Mouse (Mus musculus) kidney, embryonic 14.5 days (tissue): ENCODE data around the gene Negr1. TPM values are rescaled to one million over a fixed set of nuclear protein-coding genes. Genes with fewer than 3 reads are reported as not detected.

Experiments used
- ATAC-seq: fragments of 200-750 bp; cut with Nextera tagmentation; 2 replicates; pipeline ENCODE4 v1.8.0; 2017; ENCODE audit warnings: moderate number of reproducible peaks, mild to moderate bottlenecking, moderate TSS enrichment, moderate library complexity; ENCODE audit not compliant: low FRiP score, low TSS enrichment
- H3K27ac ChIP-seq: fragments of 300-500 bp; sonication (generic); 2 replicates; pipeline ENCODE4 v1.5.1; 2014; ENCODE audit warnings: low read depth, mild to moderate bottlenecking, low read length, moderate library complexity, mixed read lengths
- H3K27me3 ChIP-seq: fragments of 300-500 bp; sonication (generic); 2 replicates; pipeline ENCODE4 v1.6.1; 2014; ENCODE audit warnings: mild to moderate bottlenecking, low read length; ENCODE audit not compliant: control insufficient read depth, insufficient read depth
- H3K36me3 ChIP-seq: fragments of 300-500 bp; sonication (generic); 2 replicates; pipeline ENCODE4 v1.6.1; 2014; ENCODE audit warnings: low read length, mixed read lengths; ENCODE audit not compliant: control insufficient read depth, insufficient read depth
- H3K4me1 ChIP-seq: fragments of 300-500 bp; sonication (generic); 2 replicates; pipeline ENCODE4 v1.6.1; 2014; ENCODE audit warnings: low read length, mixed read lengths; ENCODE audit not compliant: control insufficient read depth, insufficient read depth
- H3K4me2 ChIP-seq: fragments of 300-500 bp; sonication (generic); replicated peaks from 2 replicates; pipeline ENCODE4 v1.6.1; 2014; ENCODE audit warnings: low read depth, mild to moderate bottlenecking, low read length
- H3K4me3 ChIP-seq: fragments of 300-500 bp; sonication (generic); 2 replicates; pipeline ENCODE4 v1.5.1; 2014; ENCODE audit warnings: mild to moderate bottlenecking, low read length
- H3K9ac ChIP-seq: fragments of 300-500 bp; sonication (generic); 2 replicates; pipeline ENCODE4 v1.6.1; 2014; ENCODE audit warnings: low read depth, mild to moderate bottlenecking, low read length, moderate library complexity
- H3K9me3 ChIP-seq: fragments of 300-500 bp; sonication (generic); 2 replicates; pipeline ENCODE4 v1.6.1; 2016; ENCODE audit warnings: low read length; ENCODE audit not compliant: control insufficient read depth
- WGBS: fragments of 180-500 bp; shearing (Covaris S2); extraction: QIAGEN DNeasy Blood & Tissue Kit; methylation state at CpG from one replicate; pipeline ENCODE4 v1.1.7; 2014; 5-methylcytosine and 5-hydroxymethylcytosine counted together
- polyA plus RNA-seq: library from polyadenylated mRNA; unstranded; fragments of >200 nt; fragmentation: Nextera tagmentation; extraction: Ambion mirVana; gene quantifications from 2 replicates; pipeline ENCODE4 v1.2.1, GENCODE M21; 2014

Negr1 gene
- polyA plus RNA-seq, 1 experiment from 2014 or later: 12.4 TPM

DNA sequence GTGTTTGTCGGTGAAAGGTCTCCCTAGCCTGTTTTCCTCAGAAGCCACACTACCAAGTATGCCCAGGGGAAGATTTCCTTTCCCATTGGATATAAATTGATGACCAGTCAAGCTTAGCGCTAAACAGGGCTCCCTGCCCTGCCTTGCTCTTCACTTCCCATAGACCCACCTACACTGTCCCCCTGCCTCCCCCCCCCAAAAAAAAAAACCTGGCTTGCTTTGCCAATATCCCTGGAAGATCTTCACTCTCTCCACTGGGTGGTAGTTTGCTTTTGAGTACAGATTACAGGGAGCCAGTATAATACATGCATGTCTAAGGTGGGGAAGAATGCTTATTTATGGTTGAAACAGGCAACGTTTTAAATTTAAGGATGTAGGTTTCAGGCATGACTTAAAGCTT is 1.8 kb downstream of the Negr1 start:
- H3K4me2 ChIP-seq: peak overlapping the region; percentile 91
- peaks cover 9% of the 10 kb centered on the region; the same call in 1 of the 2 replicates for H3K4me1 ChIP-seq
- H3K4me3 ChIP-seq: peak overlapping the region; percentile 64
- H3K9me3 ChIP-seq: no peaks in the 10 kb centered on the region
- H3K9ac ChIP-seq: no peak overlapping the region
- H3K36me3 ChIP-seq: no peaks in the 10 kb centered on the region
- H3K27ac ChIP-seq: no peak overlapping the region
- ATAC-seq: 0 out of 2 replicates have a peak, but pooled peaks have one; percentile 2
- H3K27me3 ChIP-seq: peaks cover 14% of the 10 kb centered on the region
- 7% methylated on average over 3 of the region's 3 CpGs for WGBS

- 32% methylated on average over 2 of the region's 2 CpGs for WGBS
- no peak overlapping the region for H3K27ac ChIP-seq
These were observed 11.9 kb downstream of the Negr1 start for GRCm38 (mm10) chr3:156573465-156573864.

DNA sequence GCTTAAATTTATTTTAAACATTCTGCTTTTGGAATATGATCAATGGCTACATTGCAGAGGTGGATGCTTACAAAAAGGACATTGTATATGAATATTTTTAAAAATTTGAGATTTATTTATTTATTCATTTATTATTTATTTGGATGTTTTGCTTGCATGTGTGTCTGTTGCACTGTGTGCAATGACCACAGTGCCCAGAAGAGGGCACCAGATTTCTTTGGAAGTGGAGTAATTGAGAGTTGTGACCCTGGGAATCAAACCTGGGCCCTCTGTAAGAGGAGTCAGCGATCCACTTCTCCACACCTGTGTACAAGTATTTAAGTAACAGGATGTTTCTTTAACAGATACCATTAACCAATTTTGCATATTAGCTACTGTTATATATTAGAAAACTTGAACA is 14.7 kb downstream of the Negr1 start:
- Histone ChIP-seq H3K9ac (no peak overlapping the region), H3K4me1 (no peaks in the 10 kb centered on the region), H3K27ac (no peak overlapping the region), H3K36me3 (no peaks in the 10 kb centered on the region), H3K4me3 (no peak overlapping the region), H3K27me3 (no peaks in the 10 kb centered on the region), H3K9me3 (no peaks in the 10 kb centered on the region), H3K4me2 (no peak overlapping the region)
- WGBS: 94% methylated on average over 1 of the region's 1 CpGs
- no peak for ATAC-seq

More at GRCm38 (mm10) chr3:156573465-156573864, 11.9 kb downstream of the Negr1 start:
- H3K4me1 ChIP-seq: no peaks in the 10 kb centered on the region
- no peaks in the 10 kb centered on the region for H3K9me3 ChIP-seq
- no peak for ATAC-seq
- H3K4me3 ChIP-seq: no peak overlapping the region
- H3K36me3 ChIP-seq: no peaks in the 10 kb centered on the region
- H3K27me3 ChIP-seq: no peaks in the 10 kb centered on the region
- H3K9ac ChIP-seq: no peak overlapping the region
- no peak overlapping the region for H3K4me2 ChIP-seq

DNA sequence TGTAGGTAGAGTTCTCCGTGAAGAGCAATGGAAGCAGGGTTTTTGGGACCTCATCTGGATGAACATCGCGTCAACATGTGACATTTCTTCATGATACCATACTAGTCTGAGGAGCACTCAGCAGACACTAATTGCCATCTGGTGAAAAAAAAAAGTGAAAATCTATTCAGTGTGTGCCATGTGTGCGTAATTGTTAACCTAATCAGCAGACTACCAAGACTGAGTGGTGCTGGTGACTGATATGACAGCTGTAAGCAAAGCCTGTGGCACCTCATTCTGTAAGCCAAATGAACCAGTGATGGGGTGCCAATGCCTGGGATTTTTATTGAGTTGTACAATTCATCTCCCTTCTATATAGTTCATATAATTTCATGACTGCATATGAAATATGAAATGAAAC is 29.0 kb downstream of the Negr1 start:
- Histone ChIP-seq H3K9me3 (no peaks in the 10 kb centered on the region), H3K27ac (no peak overlapping the region), H3K36me3 (no peaks in the 10 kb centered on the region), H3K4me1 (no peaks in the 10 kb centered on the region), H3K4me2 (no peak overlapping the region), H3K27me3 (no peaks in the 10 kb centered on the region), H3K9ac (no peak overlapping the region), H3K4me3 (no peak overlapping the region)
- WGBS: 94% methylated on average over 4 of the region's 4 CpGs
- no peak for ATAC-seq

- no peak overlapping the region for H3K4me2 ChIP-seq
- H3K36me3 ChIP-seq: no peaks in the 10 kb centered on the region
- ATAC-seq: no peak
- no peak overlapping the region for H3K27ac ChIP-seq
- H3K9me3 ChIP-seq: no peaks in the 10 kb centered on the region
- no peak overlapping the region for H3K4me3 ChIP-seq
- no peak overlapping the region for H3K9ac ChIP-seq
- H3K4me1 ChIP-seq: no peaks in the 10 kb centered on the region
- no peaks in the 10 kb centered on the region for H3K27me3 ChIP-seq
- 81% methylated on average over 2 of the region's 2 CpGs for WGBS
These were observed 29.5 kb downstream of the Negr1 start for GRCm38 (mm10) chr3:156591125-156591524.

GRCm38 (mm10) chr3:156606846-156607245 is 45.3 kb downstream of the Negr1 start:
- 55% methylated on average over 3 of the region's 3 CpGs for WGBS

DNA sequence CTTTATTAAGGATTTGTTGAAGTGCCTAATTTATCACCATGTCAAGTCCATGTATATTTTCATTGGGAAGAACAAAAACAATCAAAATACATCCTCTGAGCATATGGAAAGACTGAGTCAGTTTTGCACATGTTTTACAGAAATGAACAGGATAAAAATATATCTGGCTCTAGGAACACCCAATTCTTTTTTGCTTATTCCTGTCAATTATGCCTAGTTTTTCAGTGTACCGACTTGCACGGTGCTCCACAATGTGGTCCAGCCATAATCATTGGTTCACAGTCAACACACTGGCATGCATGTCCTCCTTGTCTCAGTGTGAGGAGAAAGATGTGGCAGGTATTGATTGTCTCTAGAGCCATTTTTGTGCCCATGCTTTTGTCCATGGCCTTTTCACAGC is 58.3 kb downstream of the Negr1 start:
- no peak overlapping the region for H3K4me2 ChIP-seq
- H3K9me3 ChIP-seq: no peaks in the 10 kb centered on the region
- H3K4me1 ChIP-seq: no peaks in the 10 kb centered on the region
- no peak for ATAC-seq
- H3K9ac ChIP-seq: no peak overlapping the region
- no peaks in the 10 kb centered on the region for H3K27me3 ChIP-seq
- no peak overlapping the region for H3K4me3 ChIP-seq
- WGBS: 98% methylated on average over 2 of the region's 2 CpGs
- H3K27ac ChIP-seq: no peak overlapping the region
- no peaks in the 10 kb centered on the region for H3K36me3 ChIP-seq

More at GRCm38 (mm10) chr3:156606846-156607245, 45.3 kb downstream of the Negr1 start:
- Histone ChIP-seq H3K27me3 (no peaks in the 10 kb centered on the region), H3K4me2 (no peak overlapping the region), H3K9me3 (no peaks in the 10 kb centered on the region), H3K27ac (no peak overlapping the region), H3K9ac (no peak overlapping the region), H3K4me1 (no peaks in the 10 kb centered on the region), H3K36me3 (no peaks in the 10 kb centered on the region), H3K4me3 (no peak overlapping the region)
- ATAC-seq: no peak

DNA sequence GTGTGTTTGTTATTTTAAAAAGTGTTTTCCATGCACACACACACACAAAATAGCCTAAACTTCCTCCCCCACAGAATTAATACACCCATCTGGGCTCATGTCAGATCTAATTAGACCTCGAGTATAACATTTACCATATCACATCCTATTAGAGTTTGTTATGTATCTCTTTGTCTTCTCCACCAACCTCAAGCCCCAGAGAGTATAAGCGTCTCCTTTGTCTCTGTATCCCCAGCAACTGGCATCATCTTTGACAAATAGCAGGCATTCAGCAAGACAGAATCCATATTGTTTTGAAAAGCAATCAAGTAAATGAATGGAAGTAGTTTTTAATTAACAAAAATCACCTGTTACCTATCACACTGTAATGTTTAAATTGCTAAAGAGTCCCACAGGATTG is 67.0 kb downstream of the Negr1 start:
- no peaks in the 10 kb centered on the region for H3K4me1 ChIP-seq
- H3K9ac ChIP-seq: no peak overlapping the region
- H3K9me3 ChIP-seq: no peaks in the 10 kb centered on the region
- no peak overlapping the region for H3K27ac ChIP-seq
- 85% methylated on average over 2 of the region's 2 CpGs for WGBS
- no peak overlapping the region for H3K4me3 ChIP-seq
- no peak for ATAC-seq
- H3K4me2 ChIP-seq: no peak overlapping the region
- H3K36me3 ChIP-seq: no peaks in the 10 kb centered on the region
- no peaks in the 10 kb centered on the region for H3K27me3 ChIP-seq

GRCm38 (mm10) chr3:156632942-156633341 is 71.3 kb downstream of the Negr1 start:
- H3K4me3 ChIP-seq: no peak overlapping the region
- no peak overlapping the region for H3K27ac ChIP-seq
- H3K4me2 ChIP-seq: no peak overlapping the region
- 53% methylated on average over 3 of the region's 3 CpGs for WGBS
- no peaks in the 10 kb centered on the region for H3K4me1 ChIP-seq
- no peaks in the 10 kb centered on the region for H3K27me3 ChIP-seq
- H3K36me3 ChIP-seq: no peaks in the 10 kb centered on the region
- no peak for ATAC-seq
- H3K9ac ChIP-seq: no peak overlapping the region
- no peaks in the 10 kb centered on the region for H3K9me3 ChIP-seq
